Mouse (Mus musculus) frontal cortex, adult 2 months (tissue): ENCODE results near the gene Parp14. TPM values are rescaled to one million over a fixed set of nuclear protein-coding genes. Genes with fewer than 3 reads are reported as not detected.
"Not testable (repeated sequence)": the region's sequence is repeated elsewhere in the genome, so short reads cannot be mapped to it uniquely, and the experiment has no call there.

ENCODE experiments used
- DNase-seq, 2 experiments: peaks; one replicate each; pipeline ENCODE4 v3.0.0; 2022; ENCODE audit warnings: low spot score in 1 of 2; ENCODE audit errors: extremely low spot score in 1 of 2
- polyA plus RNA-seq: library from polyadenylated mRNA; depleted of rRNA; stranded (reverse); fragments of >200 nt; gene quantifications from 2 replicates; pipeline ENCODE4 v1.2.3, GENCODE M21; 2012; rRNA removed

Gene Parp14
- polyA plus RNA-seq, result 2.1 TPM in 2 replicates

- no peak for DNase-seq
These were observed at the start of gene Parp14 for GRCm38 (mm10) chr16:35871048-35871851. Gene Parp14, minus strand, starts transcription at chr16:35871544.

GRCm38 (mm10) chr16:35918721-35919543 lies 47.6 kb upstream of the Parp14 start:
- DNase-seq, result no peak

- DNase-seq, result no peak
These were observed 43.0 kb upstream of the Parp14 start for GRCm38 (mm10) chr16:35914301-35914700.

- no peak for DNase-seq
These were observed 42.2 kb upstream of the Parp14 start for GRCm38 (mm10) chr16:35913526-35913925.

GRCm38 (mm10) chr16:35911449-35911848 lies 40.1 kb upstream of the Parp14 start:
- no peak for DNase-seq

- DNase-seq, result no peak
These were observed 36.3 kb upstream of the Parp14 start for GRCm38 (mm10) chr16:35907432-35908201.

GRCm38 (mm10) chr16:35906887-35907286 lies 35.5 kb upstream of the Parp14 start:
- no peak for DNase-seq

GRCm38 (mm10) chr16:35905819-35906485 lies 34.6 kb upstream of the Parp14 start:
- DNase-seq, result no peak

GRCm38 (mm10) chr16:35905355-35905754 lies 34.0 kb upstream of the Parp14 start:
- no peak for DNase-seq

GRCm38 (mm10) chr16:35904121-35904736 lies 32.9 kb upstream of the Parp14 start:
- no peak for DNase-seq

- DNase-seq, result no peak
These were observed 31.8 kb upstream of the Parp14 start for GRCm38 (mm10) chr16:35903014-35903640.

- DNase-seq, result no peak
These were observed 29.2 kb upstream of the Parp14 start for GRCm38 (mm10) chr16:35900541-35900940.

GRCm38 (mm10) chr16:35894997-35895396 lies 23.7 kb upstream of the Parp14 start:
- DNase-seq, result no peak

- not testable (repeated sequence) for DNase-seq
These were observed 20.3 kb upstream of the Parp14 start for GRCm38 (mm10) chr16:35891603-35892002.

- no peak for DNase-seq
These were observed 19.3 kb upstream of the Parp14 start for GRCm38 (mm10) chr16:35890645-35891044.

- DNase-seq, result no peak
These were observed 17.6 kb upstream of the Parp14 start for GRCm38 (mm10) chr16:35888910-35889309.

- DNase-seq, result no peak
These were observed 16.8 kb upstream of the Parp14 start for GRCm38 (mm10) chr16:35888174-35888573.

- DNase-seq, result peak in 1 of 2 experiments; percentile 59
These were observed 3.1 kb upstream of the Parp14 start for GRCm38 (mm10) chr16:35874416-35874815.

- no peak for DNase-seq
These were observed 1.2 kb upstream of the Parp14 start for GRCm38 (mm10) chr16:35872410-35873006.
